Comparison of ENCODE assay signal across 14 mouse cellular contexts in the genomic region with DNA sequence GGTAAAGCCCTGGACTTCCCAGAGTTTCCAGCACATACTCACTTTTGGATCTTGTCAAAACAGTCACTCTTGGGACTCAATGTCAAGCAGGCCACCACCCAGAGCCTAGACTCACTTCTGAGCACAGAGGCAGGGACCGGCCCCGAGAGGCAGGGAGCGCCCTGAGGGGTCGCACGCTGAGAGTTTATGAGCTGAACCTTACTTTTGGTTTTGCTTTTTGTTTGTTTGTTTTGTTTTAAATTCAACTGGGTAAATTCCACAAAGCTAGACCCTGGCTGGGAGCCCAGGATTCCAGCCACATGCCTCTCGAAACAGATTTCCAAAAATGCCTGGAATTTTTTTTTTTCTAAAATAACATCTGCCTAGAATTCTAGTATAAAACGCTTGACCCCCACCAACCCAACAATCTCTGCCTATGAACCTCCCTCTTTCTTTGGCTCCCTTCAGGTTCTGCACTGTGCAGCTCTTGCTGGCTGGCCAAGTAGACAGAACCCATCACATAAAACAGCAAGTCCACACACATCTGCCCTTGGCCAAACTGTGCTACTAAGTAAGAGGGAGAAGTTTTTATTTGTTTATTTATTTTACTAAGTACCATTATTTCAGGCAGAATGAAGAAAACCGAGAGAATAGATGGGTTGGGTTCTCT. TPM values are rescaled to one million over a fixed set of nuclear protein-coding genes. Genes with fewer than 3 reads are reported as not detected.
DNase-seq lines count a peak whose midpoint lies in the region; ATAC-seq and TF ChIP-seq lines count a peak whose summit lies in the region.
"Had no signal": no experiment of that assay in that cellular context is flagged by ENCODE, and none has a peak within 500 bp of the region (broad histone marks: within the 10 kb centered on the region; RNA-seq: fewer than 3 reads in every experiment).

No protein-coding gene starts in this region.

- H3K27ac ChIP-seq in kidney, embryonic 14.5 days (ENCODE audit: low read depth, low read length) = no peak overlapping the region
- no peak overlapping the region; the same call in 1 of the 2 replicates for H3K27ac ChIP-seq in embryonic facial prominence, embryonic 14.5 days (replicated peaks; ENCODE audit: low read depth, low read length)
- H3K27ac ChIP-seq in kidney, postnatal 0 days = peak overlapping the region; percentile 31; the same call in 1 of the 2 replicates
- no peak overlapping the region for H3K27ac ChIP-seq in forebrain, postnatal 0 days (ENCODE audit: low read depth, low read length)
- H3K27ac ChIP-seq: forebrain, embryonic 15.5 days; hindbrain, embryonic 15.5 days; layer of hippocampus, adult 2 months; stomach, embryonic 15.5 days had no signal

- no peaks in the 10 kb centered on the region for H3K9me3 ChIP-seq in kidney, embryonic 14.5 days (ENCODE audit: control insufficient read depth, low read length)
- H3K9me3 ChIP-seq in embryonic facial prominence, embryonic 14.5 days (ENCODE audit: control insufficient read depth, low read length) = no peaks in the 10 kb centered on the region
- no peaks in the 10 kb centered on the region for H3K9me3 ChIP-seq in kidney, postnatal 0 days (replicated peaks; ENCODE audit: low read length)
- no peaks in the 10 kb centered on the region for H3K9me3 ChIP-seq in forebrain, postnatal 0 days (ENCODE audit: low read length)
- H3K9me3 ChIP-seq: forebrain, embryonic 15.5 days; hindbrain, embryonic 15.5 days; stomach, embryonic 15.5 days had no signal

- WGBS in kidney, embryonic 14.5 days = 50% methylated on average over 8 of the region's 8 CpGs
- WGBS in embryonic facial prominence, embryonic 14.5 days = 40% methylated on average over 8 of the region's 8 CpGs
- 46% methylated on average over 8 of the region's 8 CpGs for WGBS in kidney, postnatal 0 days
- 58% methylated on average over 8 of the region's 8 CpGs for WGBS in forebrain, postnatal 0 days

- no peaks in the 10 kb centered on the region for H3K27me3 ChIP-seq in kidney, embryonic 14.5 days (ENCODE audit: control insufficient read depth, insufficient read depth, low read length)
- no peaks in the 10 kb centered on the region for H3K27me3 ChIP-seq in embryonic facial prominence, embryonic 14.5 days (replicated peaks; ENCODE audit: control insufficient read depth, insufficient read depth, low read length)
- H3K27me3 ChIP-seq in kidney, postnatal 0 days (ENCODE audit: insufficient read depth, low read length) = no peaks in the 10 kb centered on the region
- no peaks in the 10 kb centered on the region; the same call in 1 of the 2 replicates for H3K27me3 ChIP-seq in forebrain, postnatal 0 days (ENCODE audit: insufficient read depth, low read length)
- H3K27me3 ChIP-seq: forebrain, embryonic 15.5 days; heart, embryonic 12.5 days; hindbrain, embryonic 15.5 days; stomach, embryonic 15.5 days had no signal

- H3K4me2 ChIP-seq in kidney, embryonic 14.5 days (replicated peaks; ENCODE audit: low read depth, low read length) = no peak overlapping the region
- no peak overlapping the region for H3K4me2 ChIP-seq in embryonic facial prominence, embryonic 14.5 days (ENCODE audit: low read depth, low read length)
- peak overlapping the region; percentile 25; the same call in 1 of the 2 replicates for H3K4me2 ChIP-seq in kidney, postnatal 0 days (ENCODE audit: low read length)
- no peak overlapping the region for H3K4me2 ChIP-seq in forebrain, postnatal 0 days (ENCODE audit: low read depth)
- H3K4me2 ChIP-seq: forebrain, embryonic 15.5 days; heart, embryonic 12.5 days; hindbrain, embryonic 15.5 days; stomach, embryonic 15.5 days had no signal

- no peaks in the 10 kb centered on the region for H3K4me1 ChIP-seq in kidney, embryonic 14.5 days (ENCODE audit: control insufficient read depth, insufficient read depth, low read length)
- peaks cover 6% of the 10 kb centered on the region; the same call in 1 of the 2 replicates for H3K4me1 ChIP-seq in embryonic facial prominence, embryonic 14.5 days (ENCODE audit: control insufficient read depth, insufficient read depth, low read length)
- no peaks in the 10 kb centered on the region for H3K4me1 ChIP-seq in kidney, postnatal 0 days (replicated peaks; ENCODE audit: insufficient read depth, low read length)
- no peaks in the 10 kb centered on the region for H3K4me1 ChIP-seq in forebrain, postnatal 0 days (ENCODE audit: insufficient read depth)
- H3K4me1 ChIP-seq: forebrain, embryonic 15.5 days; heart, embryonic 12.5 days; hindbrain, embryonic 15.5 days; stomach, embryonic 15.5 days had no signal

- TF ChIP-seq CTCF in kidney, postnatal 0 days (IDR thresholded peaks at IDR 0.05; ENCODE audit: low read depth) = no peak
- TF ChIP-seq CTCF in forebrain, postnatal 0 days (IDR thresholded peaks at IDR 0.05; ENCODE audit: low read depth) = no peak

- H3K36me3 ChIP-seq in kidney, embryonic 14.5 days (ENCODE audit: control insufficient read depth, insufficient read depth, low read length) = no peaks in the 10 kb centered on the region
- no peaks in the 10 kb centered on the region for H3K36me3 ChIP-seq in embryonic facial prominence, embryonic 14.5 days (ENCODE audit: control insufficient read depth, insufficient read depth, low read length)
- no peaks in the 10 kb centered on the region for H3K36me3 ChIP-seq in kidney, postnatal 0 days (ENCODE audit: insufficient read depth, low read length)
- no peaks in the 10 kb centered on the region for H3K36me3 ChIP-seq in forebrain, postnatal 0 days (ENCODE audit: insufficient read depth)
- H3K36me3 ChIP-seq: forebrain, embryonic 15.5 days; heart, embryonic 12.5 days; hindbrain, embryonic 15.5 days; stomach, embryonic 15.5 days had no signal

- peak; percentile 61 for DNase-seq in kidney, adult 11 months
- DNase-seq in embryonic facial prominence, embryonic 14.5 days (ENCODE audit: low spot score) = peak; percentile 72
- DNase-seq in kidney, postnatal 0 days (ENCODE audit: low spot score) = peak; percentile 81
- DNase-seq in lung, postnatal 36 days = peak; percentile 56
- DNase-seq in forebrain, postnatal 0 days = no peak
- DNase-seq in right cerebral cortex, adult 18-20 months = no peak
- DNase-seq: cerebellum, adult 2 months; thymus, postnatal 4 days had no signal

- ATAC-seq in kidney, embryonic 14.5 days (ENCODE audit: low FRiP score, low TSS enrichment) = no peak
- ATAC-seq in embryonic facial prominence, embryonic 14.5 days (ENCODE audit: low read depth) = no peak
- no peak for ATAC-seq in kidney, postnatal 0 days (replicated peaks; ENCODE audit: low FRiP score, low read depth)
- ATAC-seq in forebrain, postnatal 0 days = no peak
- ATAC-seq: forebrain, embryonic 15.5 days had no signal

- H3K4me3 ChIP-seq in kidney, embryonic 14.5 days (ENCODE audit: low read length) = no peak overlapping the region
- H3K4me3 ChIP-seq in embryonic facial prominence, embryonic 14.5 days (ENCODE audit: low read depth, low read length) = no peak overlapping the region
- no peak overlapping the region for H3K4me3 ChIP-seq in kidney, postnatal 0 days (replicated peaks; ENCODE audit: low read depth, low read length)
- no peak overlapping the region for H3K4me3 ChIP-seq in forebrain, postnatal 0 days (ENCODE audit: low read depth, low read length)
- H3K4me3 ChIP-seq: forebrain, embryonic 15.5 days; heart, embryonic 12.5 days; hindbrain, embryonic 15.5 days; layer of hippocampus, adult 2 months; stomach, embryonic 15.5 days had no signal

- no peak overlapping the region for H3K9ac ChIP-seq in kidney, embryonic 14.5 days (ENCODE audit: low read depth, low read length)
- no peak overlapping the region for H3K9ac ChIP-seq in embryonic facial prominence, embryonic 14.5 days (ENCODE audit: low read depth, low read length)
- no peak overlapping the region for H3K9ac ChIP-seq in kidney, postnatal 0 days (ENCODE audit: low read depth, low read length)
- H3K9ac ChIP-seq in forebrain, postnatal 0 days = no peak overlapping the region
- H3K9ac ChIP-seq: forebrain, embryonic 15.5 days; heart, embryonic 12.5 days; hindbrain, embryonic 15.5 days; stomach, embryonic 15.5 days had no signal

RNA-seq across cellular contexts. Expression of a gene that starts 28.5 kb away (rescaled TPM):
- polyA plus RNA-seq in kidney, embryonic 14.5 days (2014; fragmentation: Nextera tagmentation; extraction: Ambion mirVana) = 68.8 and 83.0 TPM in 2 replicates
- polyA plus RNA-seq in embryonic facial prominence, embryonic 14.5 days (2014; fragmentation: Nextera tagmentation; extraction: Ambion mirVana) = 76.8 and 80.2 TPM in 2 replicates
- 97.2 and 99.7 TPM in 2 replicates for polyA plus RNA-seq in kidney, postnatal 0 days (2015; fragmentation: Nextera tagmentation; extraction: Ambion mirVana)
- total RNA-seq in forebrain, postnatal 0 days (2014; rRNA removed) = 59.2 and 72.0 TPM in 2 replicates
- polyA plus RNA-seq in forebrain, postnatal 0 days (2015; fragmentation: Nextera tagmentation; extraction: Ambion mirVana) = 51.8 and 58.0 TPM in 2 replicates

Comparison
In these comparisons a context has a peak if more than half of its experiments do, and no peak if none do; other contexts are left out.
1. DNase-seq: peak in kidney, adult 11 months (single experiment), embryonic facial prominence, embryonic 14.5 days (single experiment), kidney, postnatal 0 days (single experiment) and lung, postnatal 36 days (single experiment); none in forebrain, postnatal 0 days (single experiment) and right cerebral cortex, adult 18-20 months (single experiment).